Mouse (Mus musculus) liver, adult 2 months (tissue): Measurements from ENCODE around the gene Gm11172. TPM values are rescaled to one million over a fixed set of nuclear protein-coding genes. Genes with fewer than 3 reads are reported as not detected.
A peak's percentile ranks its signal among the peaks of the same experiment; 100 is the strongest.

Source experiments
- DNase-seq: peaks from one replicate; pipeline ENCODE4 v3.0.0-alpha.2; 2011; ENCODE audit warnings: low read depth, low spot score; ENCODE audit errors: extremely low read depth
- H3K27ac ChIP-seq: fragments of 200-500 bp; replicated peaks from 2 replicates; pipeline ENCODE4 v1.5.1; 2012; ENCODE audit warnings: low read depth, mild to moderate bottlenecking, control low read depth, inconsistent platforms, low read length; ENCODE audit not compliant: insufficient read depth
- H3K27me3 ChIP-seq: fragments of 200-500 bp; 2 replicates; pipeline ENCODE4 v1.6.1; 2012; ENCODE audit warnings: mild to moderate bottlenecking, moderate library complexity, low read length, inconsistent platforms; ENCODE audit not compliant: control insufficient read depth, insufficient read depth
- H3K36me3 ChIP-seq: fragments of 200-500 bp; 2 replicates; pipeline ENCODE4 v1.6.1; 2012; ENCODE audit warnings: low read length, inconsistent platforms; ENCODE audit not compliant: control insufficient read depth, insufficient read depth
- H3K4me1 ChIP-seq: fragments of 200-500 bp; 2 replicates; pipeline ENCODE4 v1.6.1; 2011; ENCODE audit warnings: low read length; ENCODE audit not compliant: control insufficient read depth, insufficient read depth
- H3K4me3 ChIP-seq: fragments of 200-500 bp; 2 replicates; pipeline ENCODE4 v1.5.1; 2011; ENCODE audit warnings: low read depth, mild to moderate bottlenecking, control low read depth, low read length, moderate library complexity; ENCODE audit not compliant: insufficient read depth
- H3K79me2 ChIP-seq: fragments of 200-500 bp; 2 replicates; pipeline ENCODE4 v1.6.1; 2012; ENCODE audit warnings: inconsistent platforms, mild to moderate bottlenecking, low read length, moderate library complexity; ENCODE audit not compliant: control insufficient read depth, insufficient read depth
- H3K9ac ChIP-seq: fragments of 200-500 bp; 2 replicates; pipeline ENCODE4 v1.6.1; 2012; ENCODE audit warnings: low read depth, mild to moderate bottlenecking, control low read depth, inconsistent platforms, low read length
- CTCF ChIP-seq: fragments of 200-500 bp; IDR thresholded peaks from 2 replicates; pipeline ENCODE4 v1.5.1; 2011; ENCODE audit warnings: low read depth, low read length, control low read depth
- POLR2A ChIP-seq: fragments of 200-500 bp; IDR thresholded peaks from 2 replicates; pipeline ENCODE4 v1.6.1; 2011; ENCODE audit warnings: low read length, control low read depth; ENCODE audit not compliant: insufficient read depth; ENCODE audit errors: extremely low read depth
- WGBS: fragments of 180-500 bp; shearing (Covaris S2); methylation state at CpG from one replicate; pipeline ENCODE4 v1.1.7; 2018; 5-methylcytosine and 5-hydroxymethylcytosine counted together
- polyA plus RNA-seq: library from polyadenylated mRNA; depleted of rRNA; stranded (reverse); fragments of >200 nt; gene quantifications from 2 replicates; pipeline ENCODE4 v1.2.3, GENCODE M21; 2012
- total RNA-seq: library from RNA; depleted of rRNA; stranded (reverse); fragments of >200 nt; gene quantifications from 2 replicates; pipeline ENCODE4 v1.2.3, GENCODE M21; 2014

Gm11172 gene
- total and polyA plus RNA-seq, 2 experiments, result not detected

- Histone ChIP-seq H3K9ac (no peak overlapping the region), H3K27me3 (no peaks in the 10 kb centered on the region), H3K36me3 (no peaks in the 10 kb centered on the region), H3K79me2 (no peaks in the 10 kb centered on the region), H3K4me1 (peaks cover 5% of the 10 kb centered on the region; the same call in 1 of the 2 replicates), H3K27ac (no peak overlapping the region), H3K4me3 (peak overlapping the region; percentile 88; the same call in 1 of the 2 replicates)
- no peak for TF ChIP-seq CTCF
- no peak for TF ChIP-seq POLR2A
- DNase-seq, result no peak
- 8% methylated on average over 12 of the region's 12 CpGs for WGBS
Measured at GRCm38 (mm10) chr16:10834542-10834910, 21.8 kb downstream of the Gm11172 start.

- H3K79me2 ChIP-seq, result no peaks in the 10 kb centered on the region
- H3K9ac ChIP-seq, result peak within 1 kb of the TSS; percentile 78
- WGBS, result 1% methylated on average over 56 of the region's 69 CpGs
- no peaks in the 10 kb centered on the region for H3K27me3 ChIP-seq
- no peaks in the 10 kb centered on the region for H3K36me3 ChIP-seq
- DNase-seq, result peak; percentile 52
- peak within 1 kb of the TSS; percentile 88 for H3K4me3 ChIP-seq
- peaks cover 5% of the 10 kb centered on the region; the same call in 1 of the 2 replicates for H3K4me1 ChIP-seq
- no peak within 1 kb of the TSS for H3K27ac ChIP-seq
- TF ChIP-seq CTCF (no peak), POLR2A (no peak)
Measured at GRCm38 (mm10) chr16:10834911-10835587, 22.3 kb downstream of the Gm11172 start, which contains the start of gene Rmi2. Gene Rmi2, plus strand, starts transcription at chr16:10835059.

- DNase-seq, result no peak
- no peak overlapping the region for H3K27ac ChIP-seq
- H3K4me1 ChIP-seq, result peaks cover 5% of the 10 kb centered on the region; the same call in 1 of the 2 replicates
- WGBS, result 98% methylated on average over 3 of the region's 3 CpGs
- TF ChIP-seq POLR2A (no peak), CTCF (no peak)
- H3K36me3 ChIP-seq, result no peaks in the 10 kb centered on the region
- no peaks in the 10 kb centered on the region for H3K27me3 ChIP-seq
- H3K4me3 ChIP-seq, result no peak overlapping the region
- no peak overlapping the region for H3K9ac ChIP-seq
- no peaks in the 10 kb centered on the region for H3K79me2 ChIP-seq
Measured at GRCm38 (mm10) chr16:10836388-10836787, 23.7 kb downstream of the Gm11172 start.

- no peaks in the 10 kb centered on the region for H3K36me3 ChIP-seq
- H3K27me3 ChIP-seq, result no peaks in the 10 kb centered on the region
- TF ChIP-seq CTCF, result no peak
- no peak for TF ChIP-seq POLR2A
- H3K9ac ChIP-seq, result no peak overlapping the region
- peaks cover 5% of the 10 kb centered on the region; the same call in 1 of the 2 replicates for H3K4me1 ChIP-seq
- DNase-seq, result no peak
- 90% methylated on average over 3 of the region's 3 CpGs for WGBS
- no peak overlapping the region for H3K4me3 ChIP-seq
- H3K79me2 ChIP-seq, result no peaks in the 10 kb centered on the region
- H3K27ac ChIP-seq, result no peak overlapping the region
Measured at GRCm38 (mm10) chr16:10837250-10837649, 24.5 kb downstream of the Gm11172 start.

GRCm38 (mm10) chr16:10837903-10838302 lies 25.2 kb downstream of the Gm11172 start:
- H3K4me1 ChIP-seq, result peaks cover 5% of the 10 kb centered on the region; the same call in 1 of the 2 replicates
- H3K79me2 ChIP-seq, result no peaks in the 10 kb centered on the region
- H3K4me3 ChIP-seq, result no peak overlapping the region
- no peaks in the 10 kb centered on the region for H3K36me3 ChIP-seq
- H3K27ac ChIP-seq, result no peak overlapping the region
- no peak for TF ChIP-seq CTCF
- no peak for TF ChIP-seq POLR2A
- no peaks in the 10 kb centered on the region for H3K27me3 ChIP-seq
- no peak overlapping the region for H3K9ac ChIP-seq
- WGBS, result 87% methylated on average over 1 of the region's 1 CpGs
- no peak for DNase-seq
